In the genomic region with DNA sequence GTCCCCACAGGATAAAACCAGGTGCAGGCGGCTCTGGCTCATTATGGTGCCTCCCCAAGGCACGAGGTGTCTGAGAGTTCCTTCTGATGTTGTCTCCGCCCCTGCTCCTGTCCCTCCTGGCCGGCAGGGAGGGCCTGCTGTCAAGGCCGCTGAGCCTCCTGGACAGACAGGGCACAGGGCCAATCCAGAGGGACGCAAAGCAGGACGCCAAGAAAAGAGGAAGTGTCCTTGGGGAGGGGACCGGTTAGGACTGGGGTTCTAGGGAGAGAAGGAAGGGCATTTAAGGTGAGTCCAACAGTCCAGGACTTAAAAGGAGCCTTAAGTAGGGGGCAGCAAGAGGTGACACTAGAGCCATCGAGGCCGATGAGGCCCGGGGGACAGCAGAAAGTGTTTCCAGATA, we compare ENCODE assay signal across 8 mouse cellular contexts. TPM values are rescaled to one million over a fixed set of nuclear protein-coding genes. Genes with fewer than 3 reads are reported as not detected.
DNase-seq lines count a peak whose midpoint lies in the region; ATAC-seq and TF ChIP-seq lines count a peak whose summit lies in the region.

No protein-coding gene starts in this region.

- peak overlapping the region; percentile 31; the same call in 1 of the 2 replicates for H3K9ac ChIP-seq in intestine, postnatal 0 days (ENCODE audit: low read depth, low read length)
- 0 out of 2 replicates have a peak overlapping the region, but pooled peaks have one; percentile 18 for H3K9ac ChIP-seq in liver, postnatal 0 days (replicated peaks)

- WGBS in intestine, postnatal 0 days, result 4% methylated on average over 11 of the region's 11 CpGs
- WGBS in liver, postnatal 0 days (ENCODE audit: insufficient replicate concordance), result 11% methylated on average over 11 of the region's 11 CpGs

- ATAC-seq in intestine, postnatal 0 days, result peak; percentile 36
- no peak for ATAC-seq in liver, postnatal 0 days
- no peak for ATAC-seq in inflammation-experienced regulatory T-cells, adult 6 months

- peak; percentile 35 for TF ChIP-seq CTCF in intestine, postnatal 0 days (IDR thresholded peaks at IDR 0.05; ENCODE audit: low read depth)
- no peak for TF ChIP-seq CTCF in liver, postnatal 0 days (IDR thresholded peaks at IDR 0.05; ENCODE audit: low read depth)

- peak; percentile 26 to 39 for DNase-seq in layer of hippocampus, postnatal 10 days (ENCODE audit: low spot score in 2 of 2)
- no peak for DNase-seq in layer of hippocampus, postnatal 25 days (ENCODE audit: extremely low spot score in 1 of 2, low spot score in 1 of 2)
- peak; percentile 94 to 95 for DNase-seq in adrenal gland, adult (ENCODE audit: inconsistent age in 2 of 2, low spot score in 1 of 2)
- peak; percentile 82 to 91 for DNase-seq in heart, adult 18-20 months
- peak; percentile 65 for DNase-seq in liver, postnatal 0 days
- peak; percentile 20 for DNase-seq in retina, embryonic 14.5 days (ENCODE audit: low spot score)

- H3K4me1 ChIP-seq in intestine, postnatal 0 days (replicated peaks; ENCODE audit: control insufficient read depth, insufficient read depth, low read length), result peaks cover 21% of the 10 kb centered on the region
- H3K4me1 ChIP-seq in liver, postnatal 0 days (ENCODE audit: insufficient read depth), result peaks cover 46% of the 10 kb centered on the region

- H3K36me3 ChIP-seq in intestine, postnatal 0 days (ENCODE audit: control insufficient read depth, insufficient read depth), result no peaks in the 10 kb centered on the region
- H3K36me3 ChIP-seq in liver, postnatal 0 days (replicated peaks; ENCODE audit: insufficient read depth, low read length), result no peaks in the 10 kb centered on the region

- peak overlapping the region; percentile 94 for H3K4me2 ChIP-seq in intestine, postnatal 0 days (replicated peaks; ENCODE audit: low read depth)
- peak overlapping the region; percentile 82 for H3K4me2 ChIP-seq in liver, postnatal 0 days (ENCODE audit: low read depth, low read length)

- H3K9me3 ChIP-seq in intestine, postnatal 0 days (ENCODE audit: control insufficient read depth), result no peaks in the 10 kb centered on the region
- no peaks in the 10 kb centered on the region for H3K9me3 ChIP-seq in liver, postnatal 0 days (ENCODE audit: low read length)

- peak overlapping the region; percentile 92 for H3K27ac ChIP-seq in intestine, postnatal 0 days (ENCODE audit: low read depth, low read length)
- peak overlapping the region; percentile 95 for H3K27ac ChIP-seq in liver, postnatal 0 days (ENCODE audit: low read depth)

- no peak for TF ChIP-seq EP300 in liver, postnatal 0 days (IDR thresholded peaks at IDR 0.05; ENCODE audit: low read depth)

- H3K4me3 ChIP-seq in intestine, postnatal 0 days (ENCODE audit: low read depth, low read length), result peak overlapping the region; percentile 83
- H3K4me3 ChIP-seq in liver, postnatal 0 days (ENCODE audit: low read depth, low read length), result peak overlapping the region; percentile 71

- no peaks in the 10 kb centered on the region for H3K27me3 ChIP-seq in intestine, postnatal 0 days (replicated peaks; ENCODE audit: control insufficient read depth, insufficient read depth, low read length)
- no peaks in the 10 kb centered on the region for H3K27me3 ChIP-seq in liver, postnatal 0 days (ENCODE audit: insufficient read depth, low read length)

RNA-seq across cellular contexts. Expression of a gene that starts 0.5 kb away (rescaled TPM):
- total RNA-seq in layer of hippocampus, postnatal 10 days (2021), result 10 to 100 TPM; 31.9 to 35.2 TPM
- total RNA-seq in layer of hippocampus, postnatal 25 days (2021), result 10 to 100 TPM; 25.6 to 27.0 TPM
- total RNA-seq in heart, adult 18-20 months (2021), result 10 to 100 TPM; 39.2 to 54.4 TPM
- polyA plus RNA-seq in intestine, postnatal 0 days (2015; fragmentation: Nextera tagmentation; extraction: Ambion mirVana), result 104 and 105 TPM in 2 replicates
- 139 and 140 TPM in 2 replicates for polyA plus RNA-seq in liver, postnatal 0 days (2015; fragmentation: Nextera tagmentation; extraction: Ambion mirVana)
- 10 to 100 TPM; 19.7 to 29.2 (median 20.9) TPM for polyA plus RNA-seq in inflammation-experienced regulatory T-cells, adult 6 months (2017; shearing (Covaris generic))

RNA-seq across cellular contexts. Expression of a gene that starts 38.8 kb away (rescaled TPM):
- 10 to 100 TPM; 12.4 to 12.6 TPM for total RNA-seq in layer of hippocampus, postnatal 10 days (2021)
- 10 to 100 TPM in 1 of 2 experiments, 1 to 10 TPM in 1; 9.8 to 11.4 TPM for total RNA-seq in layer of hippocampus, postnatal 25 days (2021)
- total RNA-seq in heart, adult 18-20 months (2021), result 1 to 10 TPM; 2.6 to 3.3 TPM
- 3.2 and 3.7 TPM in 2 replicates for polyA plus RNA-seq in intestine, postnatal 0 days (2015; fragmentation: Nextera tagmentation; extraction: Ambion mirVana)
- polyA plus RNA-seq in liver, postnatal 0 days (2015; fragmentation: Nextera tagmentation; extraction: Ambion mirVana), result 1.4 and 1.8 TPM in 2 replicates
- polyA plus RNA-seq in inflammation-experienced regulatory T-cells, adult 6 months (2017; shearing (Covaris generic)), result 1 to 10 TPM; 4.2 to 5.8 (median 4.8) TPM

RNA-seq across cellular contexts. Expression of a gene that starts 38.9 kb away (rescaled TPM):
- 10 to 100 TPM; 55.1 to 55.7 TPM for total RNA-seq in layer of hippocampus, postnatal 10 days (2021)
- total RNA-seq in layer of hippocampus, postnatal 25 days (2021), result 10 to 100 TPM; 52.4 to 56.2 TPM
- total RNA-seq in heart, adult 18-20 months (2021), result 10 to 100 TPM; 94.3 to 95.8 TPM
- polyA plus RNA-seq in intestine, postnatal 0 days (2015; fragmentation: Nextera tagmentation; extraction: Ambion mirVana), result 69.1 and 75.1 TPM in 2 replicates
- polyA plus RNA-seq in liver, postnatal 0 days (2015; fragmentation: Nextera tagmentation; extraction: Ambion mirVana), result 43.9 and 45.5 TPM in 2 replicates
- polyA plus RNA-seq in inflammation-experienced regulatory T-cells, adult 6 months (2017; shearing (Covaris generic)), result 100 to 1,000 TPM; 106 to 127 (median 110) TPM

Comparison
In these comparisons a context has a peak if more than half of its experiments do, and no peak if none do; other contexts are left out.
1. DNase-seq: peak in layer of hippocampus, postnatal 10 days (2 of 2), adrenal gland, adult (2 of 2), heart, adult 18-20 months (2 of 2), liver, postnatal 0 days (single experiment) and retina, embryonic 14.5 days (single experiment); none in layer of hippocampus, postnatal 25 days (0 of 2).